Comparison of ENCODE assay signal across 32 mouse cellular contexts in the genomic region with DNA sequence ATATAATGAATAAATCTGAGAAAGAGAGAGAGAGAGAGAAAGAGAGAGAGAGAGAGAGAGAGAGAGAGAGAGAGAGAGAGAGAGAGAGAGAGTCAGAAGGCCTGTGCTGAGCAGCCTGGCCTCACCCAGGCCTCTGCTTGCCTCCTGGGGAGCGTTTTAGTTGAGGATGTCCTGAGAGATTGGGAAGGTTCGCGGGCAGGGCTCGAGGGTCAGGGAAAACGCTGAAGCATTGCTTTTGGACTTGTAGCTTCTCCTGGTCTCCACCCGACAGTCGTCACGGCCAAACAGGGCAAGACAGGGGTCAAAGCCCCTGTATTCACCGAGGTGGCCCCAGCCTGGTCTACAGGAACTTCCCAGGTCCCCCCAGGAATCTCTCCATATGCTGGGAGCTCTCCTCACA. TPM values are rescaled to one million over a fixed set of nuclear protein-coding genes. Genes with fewer than 3 reads are reported as not detected.
DNase-seq lines count a peak whose midpoint lies in the region; ATAC-seq and TF ChIP-seq lines count a peak whose summit lies in the region.
"Had no signal": no experiment of that assay in that cellular context is flagged by ENCODE, and none has a peak within 500 bp of the region (broad histone marks: within the 10 kb centered on the region; RNA-seq: fewer than 3 reads in every experiment).

No protein-coding gene starts in this region.

- ATAC-seq in embryonic facial prominence, embryonic 12.5 days (ENCODE audit: insufficient number of reproducible peaks, insufficient read depth, low FRiP score, low TSS enrichment), result no peak
- ATAC-seq in liver, embryonic 12.5 days, result no peak
- ATAC-seq: activated CD4-positive, CD25-positive, alpha-beta regulatory T cell, adult 4 months; CD4-positive, CD25-positive, alpha-beta regulatory T cell, adult 4 months; forebrain, embryonic 14.5 days; forebrain, embryonic 16.5 days; Patski had no signal

- DNase-seq in embryonic facial prominence, embryonic 10.5 days (ENCODE audit: low spot score), result no peak
- DNase-seq in heart, adult 11 months, result peak; percentile 86
- DNase-seq in heart, postnatal 25 days (ENCODE audit: low spot score), result no peak
- no peak for DNase-seq in liver, adult 2 months (ENCODE audit: extremely low read depth, low read depth, low spot score)
- DNase-seq: adrenal gland, adult 8-10 months; adrenal gland, postnatal 14 days; adrenal gland, postnatal 36 days; B cell, adult 2 months; cerebellum, adult 11 months; cerebellum, adult 18-20 months; cerebellum, adult 8-10 months; cerebellum, adult 9-11 months; cerebellum, postnatal 14 days; cerebellum, postnatal 36 days; embryo, embryonic 11 days had no signal

- no peaks in the 10 kb centered on the region for H3K36me3 ChIP-seq in embryonic facial prominence, embryonic 12.5 days
- H3K36me3 ChIP-seq in embryonic facial prominence, embryonic 10.5 days (replicated peaks), result 0 out of 2 replicates have a peak, but pooled peaks cover 2% of the 10 kb centered on the region
- no peaks in the 10 kb centered on the region for H3K36me3 ChIP-seq in liver, adult 2 months (ENCODE audit: control insufficient read depth, insufficient read depth, low read length)
- no peaks in the 10 kb centered on the region for H3K36me3 ChIP-seq in liver, embryonic 12.5 days
- H3K36me3 ChIP-seq: embryonic facial prominence, embryonic 13.5 days; embryonic facial prominence, embryonic 15.5 days; forebrain, embryonic 10.5 days; forebrain, embryonic 12.5 days; G1E had no signal

- peak overlapping the region; percentile 4; the same call in 1 of the 2 replicates for H3K9ac ChIP-seq in embryonic facial prominence, embryonic 12.5 days
- H3K9ac ChIP-seq in liver, adult 2 months (ENCODE audit: low read depth, low read length), result no peak overlapping the region
- H3K9ac ChIP-seq in liver, embryonic 12.5 days, result no peak overlapping the region
- H3K9ac ChIP-seq: embryonic facial prominence, embryonic 13.5 days; embryonic facial prominence, embryonic 15.5 days; forebrain, embryonic 12.5 days had no signal

- peaks cover 14% of the 10 kb centered on the region for H3K9me3 ChIP-seq in embryonic facial prominence, embryonic 12.5 days
- H3K9me3 ChIP-seq in embryonic facial prominence, embryonic 10.5 days, result peaks cover 18% of the 10 kb centered on the region
- H3K9me3 ChIP-seq in liver, embryonic 12.5 days (replicated peaks), result peaks cover 8% of the 10 kb centered on the region; the same call in 1 of the 2 replicates
- H3K9me3 ChIP-seq: embryonic facial prominence, embryonic 15.5 days; G1E had no signal

- H3K27me3 ChIP-seq in embryonic facial prominence, embryonic 12.5 days, result no peaks in the 10 kb centered on the region
- no peaks in the 10 kb centered on the region for H3K27me3 ChIP-seq in embryonic facial prominence, embryonic 10.5 days (replicated peaks; ENCODE audit: low read depth, poor library complexity, severe bottlenecking)
- H3K27me3 ChIP-seq in liver, adult 2 months (ENCODE audit: control insufficient read depth, insufficient read depth, low read length), result no peaks in the 10 kb centered on the region
- H3K27me3 ChIP-seq in liver, embryonic 12.5 days (replicated peaks), result 0 out of 2 replicates have a peak, but pooled peaks cover 18% of the 10 kb centered on the region
- H3K27me3 ChIP-seq: embryonic facial prominence, embryonic 13.5 days; embryonic facial prominence, embryonic 15.5 days; Patski had no signal

- WGBS in embryonic facial prominence, embryonic 12.5 days, result 81% methylated on average over 9 of the region's 9 CpGs
- WGBS in embryonic facial prominence, embryonic 10.5 days, result 77% methylated on average over 9 of the region's 9 CpGs
- WGBS in liver, adult 2 months, result 72% methylated on average over 9 of the region's 9 CpGs
- WGBS in liver, embryonic 12.5 days (ENCODE audit: insufficient replicate concordance), result 67% methylated on average over 9 of the region's 9 CpGs

- no peak for TF ChIP-seq POLR2A in liver, adult 2 months (IDR thresholded peaks at IDR 0.05; ENCODE audit: extremely low read depth, insufficient read depth, low read length)

- no peak overlapping the region for H3K4me3 ChIP-seq in embryonic facial prominence, embryonic 12.5 days
- no peak overlapping the region for H3K4me3 ChIP-seq in embryonic facial prominence, embryonic 10.5 days
- no peak overlapping the region for H3K4me3 ChIP-seq in liver, adult 2 months (ENCODE audit: insufficient read depth, low read depth, low read length)
- no peak overlapping the region for H3K4me3 ChIP-seq in liver, embryonic 12.5 days
- no peak overlapping the region for H3K4me3 ChIP-seq in brown adipose tissue, adult 24 weeks (ENCODE audit: insufficient read depth, low read depth, low read length)
- H3K4me3 ChIP-seq: embryonic facial prominence, embryonic 13.5 days; embryonic facial prominence, embryonic 15.5 days; erythroblast, embryonic 14.5 days; forebrain, embryonic 10.5 days; forebrain, embryonic 12.5 days had no signal

- no peak overlapping the region for H3K4me2 ChIP-seq in embryonic facial prominence, embryonic 12.5 days (replicated peaks)
- H3K4me2 ChIP-seq in liver, embryonic 12.5 days, result no peak overlapping the region
- H3K4me2 ChIP-seq: embryonic facial prominence, embryonic 13.5 days; embryonic facial prominence, embryonic 15.5 days; forebrain, embryonic 12.5 days had no signal

- no peaks in the 10 kb centered on the region for H3K4me1 ChIP-seq in embryonic facial prominence, embryonic 12.5 days
- H3K4me1 ChIP-seq in embryonic facial prominence, embryonic 10.5 days, result no peaks in the 10 kb centered on the region
- no peaks in the 10 kb centered on the region for H3K4me1 ChIP-seq in liver, adult 2 months (ENCODE audit: control insufficient read depth, insufficient read depth, low read length)
- no peaks in the 10 kb centered on the region for H3K4me1 ChIP-seq in liver, embryonic 12.5 days
- peaks cover 23% of the 10 kb centered on the region for H3K4me1 ChIP-seq in brown adipose tissue, adult 24 weeks (ENCODE audit: control insufficient read depth, insufficient read depth, insufficient read length, low read length)
- H3K4me1 ChIP-seq: embryonic facial prominence, embryonic 13.5 days; embryonic facial prominence, embryonic 15.5 days; forebrain, embryonic 10.5 days; forebrain, embryonic 12.5 days had no signal

- no peak overlapping the region for H3K27ac ChIP-seq in embryonic facial prominence, embryonic 12.5 days
- no peak overlapping the region for H3K27ac ChIP-seq in embryonic facial prominence, embryonic 10.5 days (replicated peaks)
- peak overlapping the region; percentile 38 for H3K27ac ChIP-seq in liver, adult 2 months (replicated peaks; ENCODE audit: insufficient read depth, low read depth, low read length)
- H3K27ac ChIP-seq in liver, embryonic 12.5 days, result no peak overlapping the region
- H3K27ac ChIP-seq in brown adipose tissue, adult 24 weeks (replicated peaks; ENCODE audit: low read depth, low read length), result peak overlapping the region; percentile 99
- H3K27ac ChIP-seq: embryonic facial prominence, embryonic 13.5 days; embryonic facial prominence, embryonic 15.5 days; forebrain, embryonic 12.5 days had no signal

- H3K79me2 ChIP-seq in liver, adult 2 months (ENCODE audit: control insufficient read depth, insufficient read depth, low read length), result no peaks in the 10 kb centered on the region

- intact Hi-C loops in heart, postnatal 25 days (cut with DNase I), result loop anchor here (10.0 kb wide), 2 partner anchors 372 to 1082 kb away; no protein-coding TSS in a partner anchor

- no peak for TF ChIP-seq CTCF in liver, adult 2 months (IDR thresholded peaks at IDR 0.05; ENCODE audit: low read depth, low read length)

RNA-seq across cellular contexts. Expression of a gene that starts 5.3 kb away (rescaled TPM):
- 0.43 and 0.55 TPM in 2 replicates for polyA plus RNA-seq in embryonic facial prominence, embryonic 12.5 days (2016; fragmentation: Nextera tagmentation; extraction: Ambion mirVana)
- polyA plus RNA-seq in embryonic facial prominence, embryonic 10.5 days (2016; fragmentation: Nextera tagmentation; extraction: Ambion mirVana), result 0.28 and 0.51 TPM in 2 replicates
- 10 to 100 TPM; 50.1 to 62.2 TPM for total RNA-seq in heart, postnatal 25 days (2021)
- 8.4 and 11.1 TPM in 2 replicates for total RNA-seq in liver, adult 2 months (2014; rRNA removed)
- polyA plus RNA-seq in liver, adult 2 months (2012; rRNA removed), result 12.2 and 13.3 TPM in 2 replicates
- 0.50 and 0.51 TPM in 2 replicates for polyA plus RNA-seq in liver, embryonic 12.5 days (2016; fragmentation: Nextera tagmentation; extraction: Ambion mirVana)
- polyA plus RNA-seq in brown adipose tissue, adult 24 weeks (2012; ENCODE audit: insufficient read depth, insufficient read length, missing spikeins), result 37.7 and 46.4 TPM in 2 replicates
- total RNA-seq: CH12.LX, G1E had no signal
- polyA plus RNA-seq: CD4-positive, CD25-positive, alpha-beta regulatory T cell, adult 4 months; erythroblast, embryonic 14.5 days; forebrain, embryonic 14.5 days; G1E; Patski had no signal

RNA-seq across cellular contexts. Expression of a gene that starts 18.3 kb away (rescaled TPM):
- polyA plus RNA-seq in embryonic facial prominence, embryonic 12.5 days (2016; fragmentation: Nextera tagmentation; extraction: Ambion mirVana), result 11.1 and 11.4 TPM in 2 replicates
- polyA plus RNA-seq in embryonic facial prominence, embryonic 10.5 days (2016; fragmentation: Nextera tagmentation; extraction: Ambion mirVana), result 8.2 and 10.3 TPM in 2 replicates
- total RNA-seq in heart, postnatal 25 days (2021), result 1 to 10 TPM; 1.9 to 2.1 TPM
- 0.07 and 0.28 TPM in 2 replicates for total RNA-seq in liver, adult 2 months (2014; rRNA removed)
- polyA plus RNA-seq in liver, adult 2 months (2012; rRNA removed), result 0.06 and 0.19 TPM in 2 replicates
- polyA plus RNA-seq in liver, embryonic 12.5 days (2016; fragmentation: Nextera tagmentation; extraction: Ambion mirVana), result 0.66 and 0.85 TPM in 2 replicates
- 0.54 and 0.87 TPM in 2 replicates for polyA plus RNA-seq in brown adipose tissue, adult 24 weeks (2012; ENCODE audit: insufficient read depth, insufficient read length, missing spikeins)
- total RNA-seq: common myeloid progenitor, adult 5-6 weeks had no signal
- polyA plus RNA-seq: erythroblast, embryonic 14.5 days; G1E had no signal

RNA-seq across cellular contexts. Expression of a gene that starts 41.7 kb away (rescaled TPM):
- polyA plus RNA-seq in embryonic facial prominence, embryonic 12.5 days (2016; fragmentation: Nextera tagmentation; extraction: Ambion mirVana), result 12.7 and 12.8 TPM in 2 replicates
- 12.5 and 12.9 TPM in 2 replicates for polyA plus RNA-seq in embryonic facial prominence, embryonic 10.5 days (2016; fragmentation: Nextera tagmentation; extraction: Ambion mirVana)
- total RNA-seq in heart, postnatal 25 days (2021), result 1 to 10 TPM; 2.3 to 2.7 TPM
- total RNA-seq in liver, adult 2 months (2014; rRNA removed), result under 0.01 and 0.20 TPM in 2 replicates
- 0.20 and 0.22 TPM in 2 replicates for polyA plus RNA-seq in liver, adult 2 months (2012; rRNA removed)
- 15.1 and 16.7 TPM in 2 replicates for polyA plus RNA-seq in liver, embryonic 12.5 days (2016; fragmentation: Nextera tagmentation; extraction: Ambion mirVana)
- 3.7 and 7.0 TPM in 2 replicates for polyA plus RNA-seq in brown adipose tissue, adult 24 weeks (2012; ENCODE audit: insufficient read depth, insufficient read length, missing spikeins)

RNA-seq across cellular contexts. Expression of a gene that starts 54.5 kb away (rescaled TPM):
- polyA plus RNA-seq in embryonic facial prominence, embryonic 12.5 days (2016; fragmentation: Nextera tagmentation; extraction: Ambion mirVana), result not detected in 2 replicates
- not detected in 2 replicates for polyA plus RNA-seq in embryonic facial prominence, embryonic 10.5 days (2016; fragmentation: Nextera tagmentation; extraction: Ambion mirVana)
- not detected for total RNA-seq in heart, postnatal 25 days (2021)
- not detected in 2 replicates for total RNA-seq in liver, adult 2 months (2014; rRNA removed)
- not detected in 2 replicates for polyA plus RNA-seq in liver, adult 2 months (2012; rRNA removed)
- polyA plus RNA-seq in liver, embryonic 12.5 days (2016; fragmentation: Nextera tagmentation; extraction: Ambion mirVana), result not detected in 2 replicates
- not detected in 2 replicates for polyA plus RNA-seq in brown adipose tissue, adult 24 weeks (2012; ENCODE audit: insufficient read depth, insufficient read length, missing spikeins)
- total RNA-seq: adrenal gland, adult 18-20 months; adrenal gland, adult 8-10 months; adrenal gland, postnatal 14 days; adrenal gland, postnatal 36 days; CH12.LX; common myeloid progenitor, adult 5-6 weeks; G1E had no signal
- polyA plus RNA-seq: activated CD4-positive, CD25-positive, alpha-beta regulatory T cell, adult 4 months; CD4-positive, CD25-positive, alpha-beta regulatory T cell, adult 4 months; embryonic facial prominence, embryonic 13.5 days; embryonic facial prominence, embryonic 15.5 days; erythroblast, embryonic 14.5 days; forebrain, embryonic 10.5 days; forebrain, embryonic 12.5 days; forebrain, embryonic 14.5 days; forebrain, embryonic 16.5 days; Patski had no signal

RNA-seq across cellular contexts. Expression of a gene that starts 59.8 kb away (rescaled TPM):
- polyA plus RNA-seq in embryonic facial prominence, embryonic 12.5 days (2016; fragmentation: Nextera tagmentation; extraction: Ambion mirVana), result 12.3 and 12.5 TPM in 2 replicates
- polyA plus RNA-seq in embryonic facial prominence, embryonic 10.5 days (2016; fragmentation: Nextera tagmentation; extraction: Ambion mirVana), result 11.0 and 11.7 TPM in 2 replicates
- total RNA-seq in heart, postnatal 25 days (2021), result 100 to 1,000 TPM; 115 to 122 TPM
- total RNA-seq in liver, adult 2 months (2014; rRNA removed), result 15.8 and 21.7 TPM in 2 replicates
- 38.7 and 40.0 TPM in 2 replicates for polyA plus RNA-seq in liver, adult 2 months (2012; rRNA removed)
- 12.9 and 13.4 TPM in 2 replicates for polyA plus RNA-seq in liver, embryonic 12.5 days (2016; fragmentation: Nextera tagmentation; extraction: Ambion mirVana)
- 66.5 and 75.1 TPM in 2 replicates for polyA plus RNA-seq in brown adipose tissue, adult 24 weeks (2012; ENCODE audit: insufficient read depth, insufficient read length, missing spikeins)

Comparison
In these comparisons a context has a peak if more than half of its experiments do, and no peak if none do; other contexts are left out.
1. H3K27ac ChIP-seq: peak in liver, adult 2 months (single experiment) and brown adipose tissue, adult 24 weeks (single experiment); none in embryonic facial prominence, embryonic 12.5 days (single experiment), embryonic facial prominence, embryonic 10.5 days (single experiment) and liver, embryonic 12.5 days (single experiment).